Mouse (Mus musculus): ENCODE measurements around the gene Tmtc1. TPM values are rescaled to one million over a fixed set of nuclear protein-coding genes. Genes with fewer than 3 reads are reported as not detected.

The Tmtc1 gene
- polyA plus RNA-seq, 1 experiment from 2014 or later = 2.2 TPM

DNA sequence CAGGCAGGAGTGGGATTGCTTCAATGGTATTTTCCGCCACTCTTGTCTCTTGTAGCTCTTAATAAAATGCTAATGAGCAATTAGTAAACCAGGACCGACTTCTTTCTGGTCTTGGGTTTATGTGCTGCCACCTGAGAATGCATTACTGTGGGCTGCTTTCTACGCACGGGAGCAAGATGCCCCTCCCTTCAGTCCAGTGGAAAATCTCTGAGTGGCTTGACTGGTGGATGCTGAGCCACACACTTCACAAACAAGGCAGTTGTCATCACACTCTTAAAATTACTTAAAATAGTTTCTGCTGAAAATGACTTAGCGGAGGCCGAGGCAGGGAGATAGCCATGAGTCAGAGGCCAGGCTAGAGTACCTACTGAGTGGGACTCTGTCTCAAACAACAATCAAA is 116.1 kb downstream of the Tmtc1 start:
- DNase-seq (ENCODE audit: low spot score) (no peak), ATAC-seq (no peak)
- H3K27me3 ChIP-seq (replicated peaks; ENCODE audit: insufficient read depth, low read length) = no peaks in the 10 kb centered on the region
- no peaks in the 10 kb centered on the region for H3K9me3 ChIP-seq (ENCODE audit: low read length)
- no peak overlapping the region for H3K4me2 ChIP-seq (replicated peaks; ENCODE audit: low read depth, low read length)
- H3K4me3 ChIP-seq (ENCODE audit: low read depth, low read length) = no peak overlapping the region
- H3K27ac ChIP-seq (ENCODE audit: low read length) = no peak overlapping the region
- H3K4me1 ChIP-seq (ENCODE audit: insufficient read depth, low read depth, low read length) = no peaks in the 10 kb centered on the region
- TF ChIP-seq EP300 (IDR thresholded peaks at IDR 0.05) = no peak
- TF ChIP-seq CTCF (IDR thresholded peaks at IDR 0.05) = no peak
- H3K9ac ChIP-seq (replicated peaks; ENCODE audit: low read depth) = no peak overlapping the region
- H3K36me3 ChIP-seq (ENCODE audit: insufficient read depth, low read length) = no peaks in the 10 kb centered on the region
- 79% methylated on average over 6 of the region's 6 CpGs for WGBS

DNA sequence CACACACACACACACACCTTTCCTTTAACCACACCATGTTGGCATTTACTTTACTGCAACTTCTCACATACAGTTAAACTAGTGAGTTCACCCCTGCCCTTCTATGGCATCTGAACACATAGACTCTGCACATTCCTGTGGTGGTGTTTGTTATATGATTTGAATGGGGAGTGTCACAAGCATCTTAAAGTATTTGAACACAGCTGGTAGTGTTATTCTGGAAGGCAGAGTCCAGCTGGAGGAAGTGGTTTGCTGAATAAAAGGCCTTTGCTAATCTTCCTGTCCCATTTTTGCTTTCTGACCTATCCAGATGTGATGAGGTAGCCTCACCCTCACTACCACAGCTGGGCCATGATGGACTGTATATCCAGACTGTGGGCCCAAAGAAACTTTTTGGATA is 125.5 kb downstream of the Tmtc1 start:
- ATAC-seq = peak; percentile 97
- peak overlapping the region; percentile 43; the same call in 1 of the 2 replicates for H3K27ac ChIP-seq (ENCODE audit: low read length)

GRCm38 (mm10) chr6:148315571-148316080 is 128.6 kb downstream of the Tmtc1 start:
- H3K27ac ChIP-seq (ENCODE audit: low read length) = no peak overlapping the region
- H3K9ac ChIP-seq (replicated peaks; ENCODE audit: low read depth) = no peak overlapping the region
- no peaks in the 10 kb centered on the region for H3K27me3 ChIP-seq (replicated peaks; ENCODE audit: insufficient read depth, low read length)
- no peak overlapping the region for H3K4me3 ChIP-seq (ENCODE audit: low read depth, low read length)
- no peak overlapping the region for H3K4me2 ChIP-seq (replicated peaks; ENCODE audit: low read depth, low read length)
- no peaks in the 10 kb centered on the region for H3K4me1 ChIP-seq (ENCODE audit: insufficient read depth, low read depth, low read length)
- ATAC-seq (no peak), DNase-seq (ENCODE audit: low spot score) (no peak)
- TF ChIP-seq EP300 (IDR thresholded peaks at IDR 0.05) (no peak), CTCF (IDR thresholded peaks at IDR 0.05) (no peak)
- WGBS = 78% methylated on average over 5 of the region's 5 CpGs
- H3K36me3 ChIP-seq (ENCODE audit: insufficient read depth, low read length) = no peaks in the 10 kb centered on the region
- H3K9me3 ChIP-seq (ENCODE audit: low read length) = no peaks in the 10 kb centered on the region

More for the DNA sequence above, 125.5 kb downstream of the Tmtc1 start:
- DNase-seq (ENCODE audit: low spot score) = peak; percentile 85
- Histone ChIP-seq H3K4me1 (ENCODE audit: insufficient read depth, low read depth, low read length) (no peaks in the 10 kb centered on the region), H3K9ac (replicated peaks; ENCODE audit: low read depth) (no peak overlapping the region), H3K36me3 (ENCODE audit: insufficient read depth, low read length) (no peaks in the 10 kb centered on the region), H3K4me2 (replicated peaks; ENCODE audit: low read depth, low read length) (no peak overlapping the region), H3K27me3 (replicated peaks; ENCODE audit: insufficient read depth, low read length) (no peaks in the 10 kb centered on the region), H3K4me3 (ENCODE audit: low read depth, low read length) (no peak overlapping the region), H3K9me3 (ENCODE audit: low read length) (no peaks in the 10 kb centered on the region)
- TF ChIP-seq CTCF (IDR thresholded peaks at IDR 0.05) = no peak
- peak; percentile 75 for TF ChIP-seq EP300 (IDR thresholded peaks at IDR 0.05)

GRCm38 (mm10) chr6:148315106-148315505 is 129.1 kb downstream of the Tmtc1 start:
- no peaks in the 10 kb centered on the region for H3K27me3 ChIP-seq (replicated peaks; ENCODE audit: insufficient read depth, low read length)
- DNase-seq (ENCODE audit: low spot score) (no peak), ATAC-seq (no peak)
- H3K4me1 ChIP-seq (ENCODE audit: insufficient read depth, low read depth, low read length) = no peaks in the 10 kb centered on the region
- H3K9ac ChIP-seq (replicated peaks; ENCODE audit: low read depth) = no peak overlapping the region
- no peak for TF ChIP-seq EP300 (IDR thresholded peaks at IDR 0.05)
- no peak for TF ChIP-seq CTCF (IDR thresholded peaks at IDR 0.05)
- no peak overlapping the region for H3K27ac ChIP-seq (ENCODE audit: low read length)
- H3K4me2 ChIP-seq (replicated peaks; ENCODE audit: low read depth, low read length) = no peak overlapping the region
- no peaks in the 10 kb centered on the region for H3K9me3 ChIP-seq (ENCODE audit: low read length)
- H3K36me3 ChIP-seq (ENCODE audit: insufficient read depth, low read length) = no peaks in the 10 kb centered on the region
- no peak overlapping the region for H3K4me3 ChIP-seq (ENCODE audit: low read depth, low read length)

- H3K4me2 ChIP-seq (replicated peaks; ENCODE audit: low read depth, low read length) = no peak overlapping the region
- no peak overlapping the region for H3K27ac ChIP-seq (ENCODE audit: low read length)
- no peaks in the 10 kb centered on the region for H3K36me3 ChIP-seq (ENCODE audit: insufficient read depth, low read length)
- no peaks in the 10 kb centered on the region for H3K9me3 ChIP-seq (ENCODE audit: low read length)
- H3K4me3 ChIP-seq (ENCODE audit: low read depth, low read length) = no peak overlapping the region
- DNase-seq (ENCODE audit: low spot score) (no peak), ATAC-seq (no peak)
- no peak overlapping the region for H3K9ac ChIP-seq (replicated peaks; ENCODE audit: low read depth)
- H3K27me3 ChIP-seq (replicated peaks; ENCODE audit: insufficient read depth, low read length) = no peaks in the 10 kb centered on the region
- 17% methylated on average over 2 of the region's 2 CpGs for WGBS
- no peaks in the 10 kb centered on the region for H3K4me1 ChIP-seq (ENCODE audit: insufficient read depth, low read depth, low read length)
- TF ChIP-seq EP300 (IDR thresholded peaks at IDR 0.05) = no peak
- no peak for TF ChIP-seq CTCF (IDR thresholded peaks at IDR 0.05)
Measured at GRCm38 (mm10) chr6:148310981-148311380, 133.2 kb downstream of the Tmtc1 start.

DNA sequence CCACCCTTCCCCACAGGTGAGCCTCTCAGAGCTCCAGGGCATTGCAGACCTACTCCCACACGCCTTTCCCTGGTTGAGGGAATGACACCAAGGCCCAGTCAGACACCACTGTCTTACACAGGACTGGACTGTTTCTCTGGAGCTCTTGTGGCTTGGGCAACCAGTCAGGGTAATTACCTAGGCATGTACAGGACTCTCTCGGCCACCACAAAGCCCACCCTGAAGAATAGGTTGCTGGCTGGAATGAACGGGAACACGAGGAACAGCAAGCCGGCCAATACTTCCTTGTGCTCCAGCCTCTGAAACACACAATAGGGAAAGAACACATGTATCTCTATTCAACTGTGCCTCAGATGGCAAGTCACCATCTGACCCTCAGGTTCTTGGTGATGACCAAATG is 138.4 kb downstream of the Tmtc1 start:
- H3K9me3 ChIP-seq (ENCODE audit: low read length) = no peaks in the 10 kb centered on the region
- H3K4me3 ChIP-seq (ENCODE audit: low read depth, low read length) = no peak overlapping the region
- WGBS = 87% methylated on average over 5 of the region's 5 CpGs
- H3K9ac ChIP-seq (replicated peaks; ENCODE audit: low read depth) = no peak overlapping the region
- no peak overlapping the region for H3K27ac ChIP-seq (ENCODE audit: low read length)
- TF ChIP-seq CTCF (IDR thresholded peaks at IDR 0.05) = no peak
- no peak for TF ChIP-seq EP300 (IDR thresholded peaks at IDR 0.05)
- DNase-seq (ENCODE audit: low spot score) = no peak
- no peaks in the 10 kb centered on the region for H3K4me1 ChIP-seq (ENCODE audit: insufficient read depth, low read depth, low read length)
- H3K36me3 ChIP-seq (ENCODE audit: insufficient read depth, low read length) = no peaks in the 10 kb centered on the region
- ATAC-seq = no peak
- no peak overlapping the region for H3K4me2 ChIP-seq (replicated peaks; ENCODE audit: low read depth, low read length)
- H3K27me3 ChIP-seq (replicated peaks; ENCODE audit: insufficient read depth, low read length) = no peaks in the 10 kb centered on the region

- Histone ChIP-seq H3K27me3 (replicated peaks; ENCODE audit: insufficient read depth, low read length) (no peaks in the 10 kb centered on the region), H3K27ac (ENCODE audit: low read length) (no peak overlapping the region), H3K9ac (replicated peaks; ENCODE audit: low read depth) (no peak overlapping the region), H3K4me2 (replicated peaks; ENCODE audit: low read depth, low read length) (no peak overlapping the region), H3K4me1 (ENCODE audit: insufficient read depth, low read depth, low read length) (no peaks in the 10 kb centered on the region), H3K36me3 (ENCODE audit: insufficient read depth, low read length) (no peaks in the 10 kb centered on the region), H3K4me3 (ENCODE audit: low read depth, low read length) (no peak overlapping the region), H3K9me3 (ENCODE audit: low read length) (no peaks in the 10 kb centered on the region)
- DNase-seq (ENCODE audit: low spot score) = no peak
- ATAC-seq = no peak
- 75% methylated on average over 3 of the region's 3 CpGs for WGBS
- TF ChIP-seq CTCF (IDR thresholded peaks at IDR 0.05) (no peak), EP300 (IDR thresholded peaks at IDR 0.05) (no peak)
Measured at GRCm38 (mm10) chr6:148305191-148305590, 139.0 kb downstream of the Tmtc1 start.

Measured in lung, postnatal 0 days (tissue).